In genomic region chr3:85710695-85711094, GRCm38 (mm10) we compare ENCODE assay signal across 15 mouse cellular contexts.
DNase-seq lines count a peak whose midpoint lies in the region; ATAC-seq and TF ChIP-seq lines count a peak whose summit lies in the region.
"Had no signal": no experiment of that assay in that cellular context is flagged by ENCODE, and none has a peak within 500 bp of the region (broad histone marks: within the 10 kb centered on the region; RNA-seq: fewer than 3 reads in every experiment).

No protein-coding gene starts in this region.

- no peak overlapping the region for H3K4me2 ChIP-seq in stomach, postnatal 0 days (replicated peaks; ENCODE audit: low read depth)
- H3K4me2 ChIP-seq in forebrain, embryonic 13.5 days: no peak overlapping the region
- H3K4me2 ChIP-seq: forebrain, embryonic 15.5 days; limb, embryonic 13.5 days; midbrain, embryonic 11.5 days had no signal

- no peaks in the 10 kb centered on the region for H3K4me1 ChIP-seq in cerebellum, adult 2 months (ENCODE audit: control insufficient read depth, insufficient read depth, low read length)
- no peaks in the 10 kb centered on the region for H3K4me1 ChIP-seq in stomach, postnatal 0 days (replicated peaks; ENCODE audit: control insufficient read depth, insufficient read depth)
- H3K4me1 ChIP-seq in forebrain, embryonic 13.5 days: no peaks in the 10 kb centered on the region
- H3K4me1 ChIP-seq: forebrain, embryonic 15.5 days; limb, embryonic 13.5 days had no signal

- no peak overlapping the region for H3K4me3 ChIP-seq in cerebellum, adult 2 months (replicated peaks; ENCODE audit: insufficient read depth, low read depth, low read length)
- H3K4me3 ChIP-seq in stomach, postnatal 0 days (ENCODE audit: low read depth, low read length): no peak overlapping the region
- H3K4me3 ChIP-seq in forebrain, embryonic 13.5 days: no peak overlapping the region
- H3K4me3 ChIP-seq: forebrain, embryonic 15.5 days; limb, embryonic 13.5 days; myocyte had no signal

- no peak for TF ChIP-seq CTCF in cerebellum, adult 2 months (IDR thresholded peaks at IDR 0.05; ENCODE audit: borderline replicate concordance, insufficient read depth, low read depth, low read length)
- TF ChIP-seq CTCF in stomach, postnatal 0 days (IDR thresholded peaks at IDR 0.05; ENCODE audit: low read depth): no peak

- H3K9ac ChIP-seq in stomach, postnatal 0 days (ENCODE audit: low read length): no peak overlapping the region
- no peak overlapping the region for H3K9ac ChIP-seq in forebrain, embryonic 13.5 days
- H3K9ac ChIP-seq: forebrain, embryonic 15.5 days; limb, embryonic 13.5 days had no signal

- H3K9me3 ChIP-seq in stomach, postnatal 0 days (ENCODE audit: control insufficient read depth, low read length): no peaks in the 10 kb centered on the region
- no peaks in the 10 kb centered on the region for H3K9me3 ChIP-seq in forebrain, embryonic 13.5 days (replicated peaks)
- H3K9me3 ChIP-seq: forebrain, embryonic 15.5 days; limb, embryonic 13.5 days had no signal

- H3K27ac ChIP-seq in cerebellum, adult 2 months (ENCODE audit: insufficient read depth, low read length): no peak overlapping the region
- no peak overlapping the region for H3K27ac ChIP-seq in stomach, postnatal 0 days (replicated peaks)
- H3K27ac ChIP-seq in forebrain, embryonic 13.5 days: no peak overlapping the region
- H3K27ac ChIP-seq: forebrain, embryonic 15.5 days; limb, embryonic 13.5 days had no signal

- no peaks in the 10 kb centered on the region for H3K27me3 ChIP-seq in cerebellum, adult 2 months (ENCODE audit: control insufficient read depth, insufficient read depth, low read length)
- H3K27me3 ChIP-seq in stomach, postnatal 0 days (ENCODE audit: control insufficient read depth, insufficient read depth, low read length): no peaks in the 10 kb centered on the region
- no peaks in the 10 kb centered on the region for H3K27me3 ChIP-seq in forebrain, embryonic 13.5 days
- H3K27me3 ChIP-seq: forebrain, embryonic 15.5 days; limb, embryonic 13.5 days had no signal

- TF ChIP-seq POLR2A in cerebellum, adult 2 months (IDR thresholded peaks at IDR 0.05; ENCODE audit: borderline replicate concordance, insufficient read depth, low read length): no peak

- WGBS in cerebellum, adult 2 months: 35% methylated on average over 8 of the region's 8 CpGs
- WGBS in stomach, postnatal 0 days: 27% methylated on average over 8 of the region's 8 CpGs
- WGBS in forebrain, embryonic 13.5 days: 39% methylated on average over 8 of the region's 8 CpGs

- H3K36me3 ChIP-seq in stomach, postnatal 0 days (ENCODE audit: control insufficient read depth, insufficient read depth, low read length): no peaks in the 10 kb centered on the region
- H3K36me3 ChIP-seq in forebrain, embryonic 13.5 days (ENCODE audit: poor library complexity, severe bottlenecking): no peaks in the 10 kb centered on the region
- H3K36me3 ChIP-seq: forebrain, embryonic 15.5 days; limb, embryonic 13.5 days had no signal

- 0 out of 2 replicates have a peak, but pooled peaks have one; percentile 39 for ATAC-seq in stomach, postnatal 0 days (ENCODE audit: low FRiP score, low TSS enrichment)
- ATAC-seq in CD4-positive, CD25-positive, alpha-beta regulatory T cell, adult 4 months: no peak
- ATAC-seq in forebrain, embryonic 13.5 days: no peak
- ATAC-seq: forebrain, embryonic 15.5 days; inflammation-experienced regulatory T-cells, adult 6 months had no signal

- TF ChIP-seq EP300 in stomach, postnatal 0 days (optimal IDR thresholded peaks at IDR 0.05): no peak

- peak; percentile 14 to 22 for DNase-seq in cerebellum, postnatal 14 days
- DNase-seq in cerebellum, adult 2 months: no peak
- DNase-seq in retina, postnatal 1 day: peak; percentile 39
- DNase-seq in retina, embryonic 14.5 days (ENCODE audit: low spot score): no peak
- peak; percentile 59 for DNase-seq in liver
- peak; percentile 44 for DNase-seq in stomach, postnatal 0 days (ENCODE audit: low spot score)
- DNase-seq: cerebellum, adult 9-11 months; kidney, postnatal 36 days had no signal

Comparison
In these comparisons a context has a peak if more than half of its experiments do, and no peak if none do; other contexts are left out.
1. DNase-seq: peak in cerebellum, postnatal 14 days (2 of 2), retina, postnatal 1 day (single experiment), liver (single experiment) and stomach, postnatal 0 days (single experiment); none in cerebellum, adult 2 months (0 of 2) and retina, embryonic 14.5 days (single experiment).